Mouse (Mus musculus) embryonic facial prominence, embryonic 11.5 days (tissue): ENCODE measurements around the gene St14. TPM values are rescaled to one million over a fixed set of nuclear protein-coding genes. Genes with fewer than 3 reads are reported as not detected.

Source experiments
- ATAC-seq: fragments of 200-750 bp; cut with Nextera tagmentation; replicated peaks from 2 replicates; pipeline ENCODE4 v1.8.0; 2017; ENCODE audit warnings: low read depth; ENCODE audit not compliant: insufficient number of reproducible peaks, low FRiP score, low TSS enrichment
- DNase-seq: peaks from one replicate; pipeline ENCODE4 v3.0.0-alpha.2; 2015; ENCODE audit warnings: low spot score
- H3K27ac ChIP-seq: fragments of 300-500 bp; sonication (generic); replicated peaks from 2 replicates; pipeline ENCODE4 v1.5.1; 2014; ENCODE audit warnings: mild to moderate bottlenecking, low read depth, low read length, control low read depth
- H3K27me3 ChIP-seq: fragments of 300-500 bp; sonication (generic); 2 replicates; pipeline ENCODE4 v1.6.1; 2014; ENCODE audit warnings: mild to moderate bottlenecking, low read length, moderate library complexity, mixed read lengths; ENCODE audit not compliant: control insufficient read depth, insufficient read depth
- H3K36me3 ChIP-seq: fragments of 300-500 bp; sonication (generic); replicated peaks from 2 replicates; pipeline ENCODE4 v1.6.1; 2014; ENCODE audit warnings: low read depth, mild to moderate bottlenecking, low read length, moderate library complexity, mixed read lengths; ENCODE audit not compliant: control insufficient read depth, insufficient read depth
- H3K4me1 ChIP-seq: fragments of 300-500 bp; sonication (generic); 2 replicates; pipeline ENCODE4 v1.6.1; 2014; ENCODE audit warnings: low read length, mixed read lengths; ENCODE audit not compliant: control insufficient read depth, insufficient read depth
- H3K4me2 ChIP-seq: fragments of 300-500 bp; sonication (generic); 2 replicates; pipeline ENCODE4 v1.6.1; 2014; ENCODE audit warnings: low read depth, mild to moderate bottlenecking, control low read depth, low read length, moderate library complexity
- H3K4me3 ChIP-seq: fragments of 300-500 bp; sonication (generic); 2 replicates; pipeline ENCODE4 v1.5.1; 2014; ENCODE audit warnings: low read depth, low read length, control low read depth
- H3K9ac ChIP-seq: fragments of 300-500 bp; sonication (generic); replicated peaks from 2 replicates; pipeline ENCODE4 v1.6.1; 2014; ENCODE audit warnings: mild to moderate bottlenecking, control low read depth, low read length
- H3K9me3 ChIP-seq: fragments of 300-500 bp; sonication (generic); replicated peaks from 2 replicates; pipeline ENCODE4 v1.6.1; 2016; ENCODE audit warnings: mild to moderate bottlenecking, low read length, inconsistent platforms, mixed read lengths; ENCODE audit not compliant: control insufficient read depth
- WGBS: fragments of 180-500 bp; shearing (Covaris S2); extraction: QIAGEN DNeasy Blood & Tissue Kit; methylation state at CpG from one replicate; pipeline ENCODE4 v1.1.7; 2014; 5-methylcytosine and 5-hydroxymethylcytosine counted together
- polyA plus RNA-seq: library from polyadenylated mRNA; unstranded; fragments of >200 nt; fragmentation: Nextera tagmentation; extraction: Ambion mirVana; gene quantifications from 2 replicates; pipeline ENCODE4 v1.2.1, GENCODE M21; 2014

The St14 gene
- polyA plus RNA-seq, 1 experiment from 2014 or later = 6.4 TPM

- H3K4me2 ChIP-seq = no peak overlapping the region
- 59% methylated on average over 3 of the region's 3 CpGs for WGBS
- no peaks in the 10 kb centered on the region for H3K36me3 ChIP-seq
These were observed 43.5 kb downstream of the St14 start for GRCm38 (mm10) chr9:31088116-31088515.

GRCm38 (mm10) chr9:31087466-31087865, 44.2 kb downstream of the St14 start:
- no peak for ATAC-seq
- WGBS = 73% methylated on average over 4 of the region's 4 CpGs
- H3K27ac ChIP-seq = no peak overlapping the region
- DNase-seq = no peak
- H3K4me3 ChIP-seq = no peak overlapping the region
- no peak overlapping the region for H3K9ac ChIP-seq
- H3K4me1 ChIP-seq = no peaks in the 10 kb centered on the region
- no peaks in the 10 kb centered on the region for H3K9me3 ChIP-seq
- H3K27me3 ChIP-seq = no peaks in the 10 kb centered on the region
- no peaks in the 10 kb centered on the region for H3K36me3 ChIP-seq
- H3K4me2 ChIP-seq = no peak overlapping the region

More at GRCm38 (mm10) chr9:31088116-31088515, 43.5 kb downstream of the St14 start:
- Histone ChIP-seq H3K27me3 (no peaks in the 10 kb centered on the region), H3K4me1 (no peaks in the 10 kb centered on the region), H3K27ac (no peak overlapping the region), H3K9me3 (no peaks in the 10 kb centered on the region), H3K4me3 (no peak overlapping the region), H3K9ac (no peak overlapping the region)
- no peak for DNase-seq
- no peak for ATAC-seq

- Histone ChIP-seq H3K36me3 (no peaks in the 10 kb centered on the region), H3K9ac (no peak overlapping the region), H3K4me1 (no peaks in the 10 kb centered on the region), H3K27ac (no peak overlapping the region), H3K27me3 (no peaks in the 10 kb centered on the region), H3K9me3 (no peaks in the 10 kb centered on the region), H3K4me2 (no peak overlapping the region), H3K4me3 (no peak overlapping the region)
- no peak for ATAC-seq
- DNase-seq = no peak
- WGBS = 80% methylated on average over 7 of the region's 7 CpGs
These were observed 44.9 kb downstream of the St14 start for GRCm38 (mm10) chr9:31086754-31087145.

- H3K4me3 ChIP-seq = no peak overlapping the region
- 0 out of 2 replicates have a peak, but pooled peaks have one; percentile 20 for ATAC-seq
- 16% methylated on average over 10 of the region's 10 CpGs for WGBS
- H3K36me3 ChIP-seq = no peaks in the 10 kb centered on the region
- no peak overlapping the region for H3K27ac ChIP-seq
- no peaks in the 10 kb centered on the region for H3K27me3 ChIP-seq
- peak; percentile 89 for DNase-seq
- H3K4me2 ChIP-seq = no peak overlapping the region
- H3K9me3 ChIP-seq = no peaks in the 10 kb centered on the region
- no peak overlapping the region for H3K9ac ChIP-seq
- H3K4me1 ChIP-seq = no peaks in the 10 kb centered on the region
These were observed 45.4 kb downstream of the St14 start for GRCm38 (mm10) chr9:31086085-31086753.

- no peak overlapping the region for H3K9ac ChIP-seq
- no peak overlapping the region for H3K4me2 ChIP-seq
- H3K36me3 ChIP-seq = no peaks in the 10 kb centered on the region
- no peak overlapping the region for H3K4me3 ChIP-seq
- WGBS = 69% methylated on average over 5 of the region's 5 CpGs
- no peak for ATAC-seq
- DNase-seq = no peak
- no peaks in the 10 kb centered on the region for H3K9me3 ChIP-seq
- no peaks in the 10 kb centered on the region for H3K4me1 ChIP-seq
- H3K27ac ChIP-seq = no peak overlapping the region
- H3K27me3 ChIP-seq = no peaks in the 10 kb centered on the region
These were observed 46.1 kb downstream of the St14 start for GRCm38 (mm10) chr9:31085556-31085955.

GRCm38 (mm10) chr9:31082771-31083170, 48.9 kb downstream of the St14 start:
- no peak for ATAC-seq
- Histone ChIP-seq H3K27ac (no peak overlapping the region), H3K4me1 (no peaks in the 10 kb centered on the region), H3K36me3 (no peaks in the 10 kb centered on the region), H3K9me3 (no peaks in the 10 kb centered on the region), H3K4me3 (no peak overlapping the region), H3K9ac (no peak overlapping the region), H3K4me2 (no peak overlapping the region), H3K27me3 (no peaks in the 10 kb centered on the region)
- WGBS = 73% methylated on average over 6 of the region's 6 CpGs
- DNase-seq = no peak

- H3K9ac ChIP-seq = 0 out of 2 replicates have a peak overlapping the region, but pooled peaks have one; percentile 0
These were observed 49.5 kb downstream of the St14 start for GRCm38 (mm10) chr9:31082054-31082666.

GRCm38 (mm10) chr9:31080726-31081125, 50.9 kb downstream of the St14 start:
- no peaks in the 10 kb centered on the region for H3K4me1 ChIP-seq
- no peak overlapping the region for H3K27ac ChIP-seq
- H3K9me3 ChIP-seq = no peaks in the 10 kb centered on the region
- no peak overlapping the region for H3K4me2 ChIP-seq
- H3K27me3 ChIP-seq = no peaks in the 10 kb centered on the region
- no peaks in the 10 kb centered on the region for H3K36me3 ChIP-seq
- H3K4me3 ChIP-seq = no peak overlapping the region
- DNase-seq (no peak), ATAC-seq (no peak)
- H3K9ac ChIP-seq = no peak overlapping the region
- 81% methylated on average over 6 of the region's 6 CpGs for WGBS

More at GRCm38 (mm10) chr9:31082054-31082666, 49.5 kb downstream of the St14 start:
- peak overlapping the region; percentile 30; the same call in 1 of the 2 replicates for H3K4me2 ChIP-seq
- 0 out of 2 replicates have a peak, but pooled peaks have one; percentile 18 for ATAC-seq
- WGBS = 7% methylated on average over 15 of the region's 15 CpGs
- H3K4me1 ChIP-seq = no peaks in the 10 kb centered on the region
- H3K9me3 ChIP-seq = no peaks in the 10 kb centered on the region
- no peaks in the 10 kb centered on the region for H3K36me3 ChIP-seq
- DNase-seq = peak; percentile 88
- no peaks in the 10 kb centered on the region for H3K27me3 ChIP-seq
- no peak overlapping the region for H3K4me3 ChIP-seq
- no peak overlapping the region for H3K27ac ChIP-seq
